Mouse (Mus musculus) liver, embryonic 13.5 days (tissue): ENCODE results near the gene Nfatc2ip. TPM values are rescaled to one million over a fixed set of nuclear protein-coding genes. Genes with fewer than 3 reads are reported as not detected.

Source experiments
- ATAC-seq: fragments of 200-750 bp; cut with Nextera tagmentation; 2 replicates; pipeline ENCODE4 v1.8.0; 2017; ENCODE audit warnings: low read depth, mild to moderate bottlenecking, moderate number of reproducible peaks, moderate library complexity
- DNase-seq: peaks from one replicate; pipeline ENCODE4 v3.0.0; 2022
- H3K27ac ChIP-seq: fragments of 300-500 bp; sonication (generic); 2 replicates; pipeline ENCODE4 v1.5.1; 2015; ENCODE audit warnings: moderate library complexity, mild to moderate bottlenecking, inconsistent platforms
- H3K27me3 ChIP-seq: fragments of 300-500 bp; sonication (generic); 2 replicates; pipeline ENCODE4 v1.6.1; 2015; ENCODE audit warnings: mild to moderate bottlenecking, inconsistent platforms
- H3K36me3 ChIP-seq: fragments of 300-500 bp; sonication (generic); 2 replicates; pipeline ENCODE4 v1.6.1; 2015; ENCODE audit warnings: mild to moderate bottlenecking, inconsistent platforms
- H3K4me1 ChIP-seq: fragments of 300-500 bp; sonication (generic); replicated peaks from 2 replicates; pipeline ENCODE4 v1.6.1; 2015; ENCODE audit warnings: inconsistent platforms
- H3K4me2 ChIP-seq: fragments of 300-500 bp; sonication (generic); 2 replicates; pipeline ENCODE4 v1.6.1; 2015; ENCODE audit warnings: inconsistent platforms, mild to moderate bottlenecking, moderate library complexity
- H3K4me3 ChIP-seq: fragments of 300-500 bp; sonication (generic); replicated peaks from 2 replicates; pipeline ENCODE4 v1.5.1; 2015; ENCODE audit warnings: mild to moderate bottlenecking, inconsistent platforms
- H3K9ac ChIP-seq: fragments of 300-500 bp; sonication (generic); 2 replicates; pipeline ENCODE4 v1.6.1; 2015; ENCODE audit warnings: mild to moderate bottlenecking, inconsistent platforms
- H3K9me3 ChIP-seq: fragments of 300-500 bp; sonication (generic); replicated peaks from 2 replicates; pipeline ENCODE4 v1.6.1; 2016; ENCODE audit warnings: inconsistent platforms
- WGBS: fragments of 180-500 bp; shearing (Covaris S2); methylation state at CpG from one replicate; pipeline ENCODE4 v1.1.7; 2015; ENCODE audit not compliant: insufficient replicate concordance; 5-methylcytosine and 5-hydroxymethylcytosine counted together
- polyA plus RNA-seq: library from polyadenylated mRNA; unstranded; fragments of >200 nt; fragmentation: Nextera tagmentation; extraction: Ambion mirVana; gene quantifications from 2 replicates; pipeline ENCODE4 v1.2.1, GENCODE M21; 2015

Gene Nfatc2ip
- polyA plus RNA-seq, 1 experiment from 2014 or later = 2.6 TPM

DNA sequence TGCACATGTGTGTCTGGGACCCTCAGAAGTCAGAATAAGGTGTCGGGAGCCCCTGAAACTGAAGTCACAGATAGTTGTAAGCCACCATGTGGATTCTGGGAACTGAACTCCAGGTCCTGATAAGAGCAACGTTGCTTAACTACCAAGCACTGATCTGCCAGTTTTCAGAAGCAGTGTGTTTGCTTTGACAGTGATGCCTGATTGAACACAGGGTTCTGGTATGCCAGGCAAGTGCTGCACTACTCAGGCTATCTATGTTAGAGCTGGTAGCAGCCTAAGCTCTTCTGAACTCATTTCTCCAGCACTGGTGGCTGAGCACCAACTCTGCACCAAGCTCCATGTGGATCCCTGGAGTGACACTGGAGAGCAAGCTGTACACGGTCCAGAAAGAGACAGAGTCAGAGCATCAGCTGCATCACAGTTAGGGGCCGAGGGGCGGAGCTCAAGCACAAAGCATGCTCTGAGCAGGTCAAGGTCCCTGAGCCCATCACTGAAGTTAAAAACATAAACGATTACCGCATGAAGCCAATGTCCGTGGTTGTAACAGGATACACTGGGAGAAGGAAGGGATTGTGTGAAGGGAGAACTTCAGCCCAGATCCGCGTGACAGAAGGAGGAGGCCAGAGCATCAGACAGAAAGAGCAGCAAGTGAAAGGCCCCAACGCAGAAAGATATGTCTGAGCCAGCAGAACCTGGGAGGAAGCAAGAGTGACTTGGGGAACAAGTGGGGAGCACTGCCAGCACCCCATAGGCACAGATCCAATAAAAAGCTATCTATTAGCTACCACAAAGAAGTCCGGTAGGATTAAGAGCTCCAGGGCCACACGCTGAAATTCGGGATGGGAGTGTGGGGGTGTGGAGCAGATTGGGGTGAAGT, 41.6 kb downstream of the Nfatc2ip start:
- Histone ChIP-seq H3K27ac (peak overlapping the region; percentile 77), H3K9ac (no peak overlapping the region), H3K27me3 (no peaks in the 10 kb centered on the region), H3K4me1 (peaks cover 64% of the 10 kb centered on the region), H3K4me3 (no peak overlapping the region), H3K36me3 (no peaks in the 10 kb centered on the region), H3K4me2 (peak overlapping the region; percentile 10; the same call in 1 of the 2 replicates), H3K9me3 (no peaks in the 10 kb centered on the region)
- 41% methylated on average over 14 of the region's 14 CpGs for WGBS
- ATAC-seq = peak; percentile 40; the same call in 1 of the 2 replicates
- no peak for DNase-seq

DNA sequence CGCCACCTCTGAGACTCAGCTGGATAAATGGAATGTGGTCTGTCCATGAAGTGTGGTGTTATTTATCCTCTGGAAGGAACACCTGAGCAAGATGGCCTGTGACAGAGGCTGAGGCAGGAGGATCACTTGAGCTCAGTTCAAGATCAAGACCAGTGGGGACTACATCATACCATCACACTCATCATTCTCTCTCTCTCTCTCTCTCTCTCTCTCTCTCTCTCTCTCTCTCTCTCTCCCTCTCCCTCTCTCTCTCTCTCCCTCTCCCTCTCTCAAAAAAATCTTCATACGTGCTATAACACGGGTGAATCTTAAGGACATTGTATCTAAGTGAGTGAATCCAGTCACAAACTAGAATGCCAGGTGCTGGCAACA, 42.6 kb downstream of the Nfatc2ip start:
- Histone ChIP-seq H3K4me1 (peaks cover 57% of the 10 kb centered on the region), H3K36me3 (no peaks in the 10 kb centered on the region), H3K27me3 (no peaks in the 10 kb centered on the region), H3K4me3 (no peak overlapping the region), H3K27ac (no peak overlapping the region; the same call in 1 of the 2 replicates), H3K9me3 (no peaks in the 10 kb centered on the region), H3K4me2 (no peak overlapping the region), H3K9ac (no peak overlapping the region)
- ATAC-seq (no peak), DNase-seq (no peak)
- WGBS = 66% methylated on average over 3 of the region's 3 CpGs

DNA sequence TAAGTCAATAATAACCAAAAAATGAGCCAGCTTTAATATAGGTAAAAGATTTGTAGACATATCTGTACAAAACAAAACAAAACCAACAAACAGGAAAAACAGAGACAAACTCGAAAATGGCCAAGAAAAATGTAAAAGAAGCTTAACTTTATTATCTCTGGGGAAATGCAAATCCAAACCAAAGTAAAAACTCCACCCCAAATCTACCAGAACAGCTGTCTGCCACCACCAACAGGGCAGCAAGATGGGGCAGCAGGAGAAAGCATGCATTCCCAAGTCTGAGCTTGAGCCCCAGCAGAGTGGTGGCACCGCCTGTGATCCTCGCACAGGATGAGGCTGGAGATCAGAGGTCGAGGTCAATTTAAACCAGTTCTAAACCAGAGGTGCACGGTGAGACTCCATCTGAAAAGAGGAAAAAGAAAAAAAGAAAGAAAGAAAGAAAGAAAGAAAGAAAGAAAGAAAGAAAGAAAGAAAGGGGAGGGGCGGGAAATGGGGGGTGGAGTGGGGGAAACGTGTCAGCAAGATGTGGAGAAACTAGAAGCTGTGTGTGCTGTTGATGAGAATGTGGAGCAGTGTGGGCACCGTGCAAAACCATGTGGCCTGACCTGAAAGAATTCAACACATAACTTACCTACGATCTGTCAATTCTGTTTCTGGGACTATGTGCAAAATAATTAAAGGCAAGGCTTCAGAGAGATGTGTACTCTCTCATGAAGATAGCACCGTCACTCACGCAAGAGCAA, 43.1 kb downstream of the Nfatc2ip start:
- H3K9me3 ChIP-seq = no peaks in the 10 kb centered on the region
- H3K27me3 ChIP-seq = no peaks in the 10 kb centered on the region
- no peak overlapping the region for H3K27ac ChIP-seq
- H3K9ac ChIP-seq = no peak overlapping the region
- no peak overlapping the region for H3K4me3 ChIP-seq
- H3K4me1 ChIP-seq = peaks cover 59% of the 10 kb centered on the region
- ATAC-seq (no peak), DNase-seq (no peak)
- WGBS = 47% methylated on average over 11 of the region's 11 CpGs
- H3K4me2 ChIP-seq = no peak overlapping the region
- H3K36me3 ChIP-seq = no peaks in the 10 kb centered on the region

DNA sequence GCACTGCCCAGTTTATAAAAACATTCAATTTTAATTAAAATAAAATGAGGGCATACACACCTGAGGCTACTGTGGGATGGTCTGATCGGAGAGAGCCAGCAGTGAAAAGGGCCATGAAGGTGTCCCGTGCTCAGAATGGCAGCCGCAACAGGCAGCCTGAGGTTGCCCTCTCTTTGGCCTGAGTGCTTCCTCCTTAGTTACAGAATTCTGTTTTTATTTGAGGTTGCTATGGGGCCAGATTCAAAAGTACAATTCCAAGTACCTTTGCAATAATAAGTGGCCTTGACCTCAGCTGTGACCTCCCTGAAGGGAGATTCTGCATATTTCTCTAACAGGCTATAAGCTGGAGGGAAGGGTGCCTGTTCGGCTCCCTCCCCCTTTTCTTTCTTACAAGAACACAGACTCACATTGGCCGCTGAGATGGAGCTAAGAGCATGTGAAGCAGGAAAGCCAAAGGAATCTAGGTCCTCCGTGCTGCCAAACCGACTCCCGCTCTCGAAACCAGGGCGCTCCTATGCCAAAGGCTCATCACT, 45.1 kb downstream of the Nfatc2ip start:
- H3K4me3 ChIP-seq = no peak overlapping the region
- ATAC-seq = no peak
- H3K4me2 ChIP-seq = no peak overlapping the region
- no peak overlapping the region for H3K27ac ChIP-seq
- H3K36me3 ChIP-seq = no peaks in the 10 kb centered on the region
- 67% methylated on average over 10 of the region's 10 CpGs for WGBS
- H3K27me3 ChIP-seq = no peaks in the 10 kb centered on the region
- no peak overlapping the region for H3K9ac ChIP-seq
- DNase-seq = no peak
- peaks cover 47% of the 10 kb centered on the region for H3K4me1 ChIP-seq
- no peaks in the 10 kb centered on the region for H3K9me3 ChIP-seq

DNA sequence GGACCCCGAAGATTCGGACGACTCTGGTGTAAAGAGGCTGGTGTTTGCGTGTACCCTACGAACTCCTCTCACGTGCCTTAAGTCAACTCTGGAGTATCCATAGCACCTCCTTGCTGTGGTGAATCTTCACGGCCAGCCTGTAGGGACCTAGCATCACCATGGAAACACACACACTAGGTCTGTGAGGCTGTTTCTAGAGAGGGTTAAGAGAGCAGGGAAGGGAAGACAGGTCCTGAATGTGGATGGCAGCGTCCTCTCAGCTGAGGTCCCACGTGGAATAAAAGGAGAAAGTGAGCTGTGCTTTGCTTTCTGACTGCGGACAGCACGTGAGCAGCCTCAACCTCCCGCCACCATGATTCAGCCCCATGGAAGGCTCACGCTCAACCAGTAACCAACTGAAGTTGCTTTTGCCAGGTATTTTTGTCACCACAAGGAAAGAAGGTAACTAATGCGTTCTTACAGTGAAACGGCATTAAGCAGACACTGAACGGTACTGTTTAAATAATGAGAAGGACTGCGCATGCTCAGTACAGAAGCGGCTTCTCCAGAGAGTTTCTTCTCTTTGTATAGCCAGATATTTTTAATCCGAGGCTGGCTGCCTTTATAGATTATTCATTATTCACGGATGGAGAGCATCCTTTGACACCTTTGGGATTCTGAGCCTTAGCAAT, 45.7 kb downstream of the Nfatc2ip start:
- no peak for DNase-seq
- 63% methylated on average over 20 of the region's 20 CpGs for WGBS
- H3K4me2 ChIP-seq = 0 out of 2 replicates have a peak overlapping the region, but pooled peaks have one; percentile 6
- ATAC-seq = no peak
- H3K4me1 ChIP-seq = peaks cover 41% of the 10 kb centered on the region
- no peaks in the 10 kb centered on the region for H3K36me3 ChIP-seq
- H3K27ac ChIP-seq = no peak overlapping the region
- no peak overlapping the region for H3K4me3 ChIP-seq
- H3K27me3 ChIP-seq = no peaks in the 10 kb centered on the region
- H3K9ac ChIP-seq = no peak overlapping the region
- no peaks in the 10 kb centered on the region for H3K9me3 ChIP-seq

DNA sequence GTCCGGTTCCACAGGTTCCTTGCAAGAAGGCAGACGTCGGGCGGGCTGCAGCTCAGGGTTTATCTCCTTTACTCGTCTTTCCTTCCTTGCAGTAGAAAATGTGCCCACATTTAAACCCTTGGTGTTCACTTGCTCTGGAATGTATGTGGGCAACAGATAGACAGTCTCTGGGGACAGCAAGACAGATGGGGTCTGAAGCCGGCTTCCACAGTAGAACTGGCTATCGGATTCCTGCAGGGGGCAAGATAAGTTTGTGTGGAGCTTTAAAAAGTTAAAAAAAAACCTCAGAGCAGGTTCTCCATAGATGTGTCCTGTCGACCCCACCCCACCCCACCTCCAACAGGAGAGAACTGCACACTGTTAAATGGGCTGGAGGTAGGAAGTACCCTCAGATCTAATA, 48.2 kb downstream of the Nfatc2ip start:
- peaks cover 15% of the 10 kb centered on the region for H3K4me1 ChIP-seq
- H3K36me3 ChIP-seq = no peaks in the 10 kb centered on the region
- no peaks in the 10 kb centered on the region for H3K9me3 ChIP-seq
- H3K27ac ChIP-seq = peak overlapping the region; percentile 61; the same call in 1 of the 2 replicates
- peaks cover 4% of the 10 kb centered on the region; the same call in 1 of the 2 replicates for H3K27me3 ChIP-seq
- ATAC-seq (peak; percentile 85), DNase-seq (peak; percentile 42)
- H3K4me3 ChIP-seq = no peak overlapping the region
- 17% methylated on average over 8 of the region's 8 CpGs for WGBS
- peak overlapping the region; percentile 6; the same call in 1 of the 2 replicates for H3K4me2 ChIP-seq
- H3K9ac ChIP-seq = no peak overlapping the region

DNA sequence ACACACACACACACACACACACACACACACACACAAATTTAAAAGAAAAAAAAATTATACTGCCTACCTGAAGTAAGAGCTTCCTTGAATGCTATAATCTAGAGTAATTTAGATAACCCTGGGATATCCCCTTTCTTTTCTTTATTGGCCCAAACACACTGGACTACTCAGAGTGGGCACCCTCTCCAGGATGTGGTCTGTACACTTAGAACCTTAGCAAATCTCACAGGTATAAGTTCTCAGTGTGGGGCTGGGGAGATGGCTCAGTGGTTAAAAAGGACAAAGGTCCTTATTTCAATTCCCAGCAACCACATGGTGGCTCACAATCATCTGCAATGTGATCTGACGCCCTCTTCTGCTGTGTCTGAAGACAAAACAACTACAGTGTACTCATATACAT, 49.4 kb downstream of the Nfatc2ip start:
- WGBS = 44% methylated on average over 1 of the region's 1 CpGs
- ATAC-seq (no peak), DNase-seq (no peak)
- H3K4me2 ChIP-seq = no peak overlapping the region
- no peak overlapping the region for H3K9ac ChIP-seq
- H3K9me3 ChIP-seq = no peaks in the 10 kb centered on the region
- H3K27ac ChIP-seq = no peak overlapping the region
- no peak overlapping the region for H3K4me3 ChIP-seq
- H3K36me3 ChIP-seq = no peaks in the 10 kb centered on the region
- peaks cover 14% of the 10 kb centered on the region for H3K4me1 ChIP-seq
- H3K27me3 ChIP-seq = peaks cover 4% of the 10 kb centered on the region; the same call in 1 of the 2 replicates

DNA sequence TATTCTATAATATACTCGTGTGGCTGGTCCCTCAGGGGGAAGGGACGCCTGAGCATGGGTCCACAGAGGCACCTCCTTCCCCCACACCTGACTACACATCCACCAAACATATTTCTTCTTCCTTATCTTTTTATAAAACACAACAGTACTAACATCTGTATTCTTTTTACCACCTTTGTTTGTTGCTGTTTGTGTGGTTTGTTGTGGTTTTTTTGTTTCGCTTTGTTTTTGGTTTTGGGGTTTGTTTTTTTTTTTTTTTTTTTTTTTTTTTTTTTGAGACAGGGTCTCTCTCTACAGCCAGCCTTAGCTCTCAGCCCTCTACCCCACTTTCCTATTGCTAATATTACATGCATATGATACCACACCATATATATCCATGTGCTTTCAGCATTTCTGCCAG, 50.6 kb downstream of the Nfatc2ip start:
- Histone ChIP-seq H3K4me2 (no peak overlapping the region), H3K27me3 (peaks cover 4% of the 10 kb centered on the region; the same call in 1 of the 2 replicates), H3K9me3 (no peaks in the 10 kb centered on the region), H3K9ac (no peak overlapping the region), H3K36me3 (no peaks in the 10 kb centered on the region), H3K4me1 (peaks cover 14% of the 10 kb centered on the region), H3K4me3 (no peak overlapping the region), H3K27ac (no peak overlapping the region)
- 50% methylated on average over 3 of the region's 3 CpGs for WGBS
- DNase-seq (no peak), ATAC-seq (no peak)

DNA sequence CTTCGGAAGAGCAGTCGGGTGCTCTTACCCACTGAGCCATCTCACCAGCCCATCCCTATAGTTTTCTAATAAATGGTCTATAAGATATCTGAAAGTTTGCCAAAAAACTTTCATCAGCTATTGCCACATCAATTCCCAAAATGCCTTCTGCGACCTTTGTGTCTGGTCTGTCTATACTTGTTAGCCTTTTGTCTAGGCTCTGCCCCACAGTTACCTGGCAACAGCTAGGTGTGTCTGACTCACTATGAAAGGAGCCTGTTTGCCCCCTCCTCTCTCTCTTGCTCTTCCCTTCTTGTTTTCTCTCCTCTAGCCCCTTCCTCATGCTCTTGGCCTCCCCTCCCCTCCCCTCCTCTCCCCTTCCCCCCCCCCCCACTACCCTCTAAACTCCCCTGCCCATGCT, 51.0 kb downstream of the Nfatc2ip start:
- 64% methylated on average over 3 of the region's 3 CpGs for WGBS
- ATAC-seq = no peak
- no peak for DNase-seq

DNA sequence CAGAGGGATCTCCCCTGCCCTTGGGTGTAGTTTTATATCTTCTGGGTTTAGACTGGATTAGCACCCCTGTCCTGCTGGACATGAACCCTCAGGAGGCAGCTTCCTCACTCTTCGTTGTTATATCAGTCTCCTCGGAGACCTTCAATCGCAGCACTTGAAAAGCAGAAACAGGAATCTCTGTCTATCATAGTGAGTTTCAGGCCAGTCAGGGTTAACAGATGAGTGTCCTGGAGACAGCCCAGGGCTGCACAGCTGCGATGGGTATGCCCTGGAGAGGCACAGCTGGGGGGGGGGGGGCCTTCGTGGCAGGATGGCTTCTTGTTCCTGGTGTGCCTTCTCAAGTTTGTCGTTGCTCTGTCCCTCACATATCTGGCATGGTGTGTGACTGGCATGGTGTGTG, 55.6 kb downstream of the Nfatc2ip start:
- Histone ChIP-seq H3K4me2 (no peak overlapping the region), H3K9ac (no peak overlapping the region), H3K36me3 (no peaks in the 10 kb centered on the region), H3K4me3 (no peak overlapping the region), H3K27me3 (peaks cover 4% of the 10 kb centered on the region; the same call in 1 of the 2 replicates), H3K4me1 (0 out of 2 replicates have a peak, but pooled peaks cover 9% of the 10 kb centered on the region), H3K27ac (no peak overlapping the region), H3K9me3 (no peaks in the 10 kb centered on the region)
- ATAC-seq (no peak), DNase-seq (no peak)
- 33% methylated on average over 6 of the region's 6 CpGs for WGBS

More for the DNA sequence above, 51.0 kb downstream of the Nfatc2ip start:
- Histone ChIP-seq H3K9ac (no peak overlapping the region), H3K27me3 (peaks cover 4% of the 10 kb centered on the region; the same call in 1 of the 2 replicates), H3K9me3 (no peaks in the 10 kb centered on the region), H3K4me1 (peaks cover 16% of the 10 kb centered on the region), H3K27ac (no peak overlapping the region), H3K4me2 (no peak overlapping the region), H3K36me3 (no peaks in the 10 kb centered on the region), H3K4me3 (no peak overlapping the region)

DNA sequence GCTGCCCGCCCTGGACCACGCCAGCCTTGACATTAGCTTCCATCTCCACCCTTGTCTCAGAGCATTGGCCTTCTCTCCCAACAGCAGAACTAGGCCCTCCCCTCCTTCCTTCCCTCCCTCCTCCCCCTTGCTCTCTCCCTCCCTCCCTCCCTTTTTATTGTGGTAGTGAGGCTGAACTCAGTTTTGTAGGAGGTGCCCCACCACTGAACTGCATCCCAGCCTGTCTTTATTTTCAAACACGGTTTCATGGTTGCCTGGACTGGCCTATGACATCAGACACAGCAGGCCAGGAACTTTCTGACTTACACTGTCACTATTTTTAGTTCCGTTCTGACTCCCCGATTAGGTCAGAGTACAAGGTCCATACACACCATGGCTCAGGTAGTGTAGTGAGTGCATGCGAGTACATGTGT, 56.3 kb downstream of the Nfatc2ip start:
- Histone ChIP-seq H3K9me3 (no peaks in the 10 kb centered on the region), H3K36me3 (no peaks in the 10 kb centered on the region), H3K27ac (no peak overlapping the region), H3K9ac (no peak overlapping the region), H3K4me3 (no peak overlapping the region), H3K4me2 (no peak overlapping the region), H3K27me3 (peaks cover 4% of the 10 kb centered on the region; the same call in 1 of the 2 replicates), H3K4me1 (0 out of 2 replicates have a peak, but pooled peaks cover 9% of the 10 kb centered on the region)
- DNase-seq = no peak
- peak; percentile 57; the same call in 1 of the 2 replicates for ATAC-seq
- WGBS = 55% methylated on average over 6 of the region's 6 CpGs
